ENCODE assay signal across 8 mouse cellular contexts in genomic region chr7:56019930-56020253, GRCm38 (mm10). TPM values are rescaled to one million over a fixed set of nuclear protein-coding genes. Genes with fewer than 3 reads are reported as not detected.
A peak's percentile ranks its signal among the peaks of the same experiment; 100 is the strongest.
DNase-seq lines count a peak whose midpoint lies in the region; ATAC-seq and TF ChIP-seq lines count a peak whose summit lies in the region.

Gene Nipa1 (minus strand): TSS chr7:56019954.

- H3K4me1 ChIP-seq in heart, postnatal 0 days (ENCODE audit: control insufficient read depth, insufficient read depth), result no peaks in the 10 kb centered on the region
- H3K4me1 ChIP-seq in liver, embryonic 12.5 days, result peaks cover 72% of the 10 kb centered on the region

- in situ Hi-C loops in Patski (cut with MboI; ENCODE audit: low pct_unique_long_range_greater_than_20kb), result no loop called here

- CTCF ChIA-PET in Patski (lab: Charles Lee), result interaction anchor here (0.9 to 1.0 kb wide), 3 partner anchors 9 to 52 kb away, joined by 3 to 4 read pairs (median 3); no protein-coding TSS in a partner anchor

- no peaks in the 10 kb centered on the region for H3K27me3 ChIP-seq in heart, postnatal 0 days (ENCODE audit: control insufficient read depth, insufficient read depth, low read length)
- H3K27me3 ChIP-seq in Patski, result no peaks in the 10 kb centered on the region
- H3K27me3 ChIP-seq in liver, embryonic 12.5 days (replicated peaks), result no peaks in the 10 kb centered on the region

- intact Hi-C loops in heart, postnatal 10 days (cut with DNase I), result no loop called here

- H3K4me3 ChIP-seq in heart, postnatal 0 days (ENCODE audit: low read depth, low read length), result peak within 1 kb of the TSS; percentile 85
- peak within 1 kb of the TSS; percentile 93 for H3K4me3 ChIP-seq in liver, embryonic 12.5 days

- POLR2A ChIA-PET in Patski (lab: Charles Lee), result no interaction called here

- H3K36me3 ChIP-seq in heart, postnatal 0 days (replicated peaks; ENCODE audit: control insufficient read depth, insufficient read depth, low read length), result no peaks in the 10 kb centered on the region
- H3K36me3 ChIP-seq in liver, embryonic 12.5 days, result no peaks in the 10 kb centered on the region

- DNase-seq in heart, postnatal 0 days (ENCODE audit: low spot score), result no peak
- DNase-seq in heart, postnatal 10 days, result no peak
- no peak for DNase-seq in Patski (ENCODE audit: low read depth, low spot score)
- DNase-seq in ovary, postnatal 36 days (ENCODE audit: low spot score), result no peak
- DNase-seq in urinary bladder, postnatal 4 days (ENCODE audit: low spot score in 2 of 2), result no peak
- DNase-seq in right cerebral cortex, postnatal 4 days, result no peak

- peak within 1 kb of the TSS; percentile 98 for H3K4me2 ChIP-seq in heart, postnatal 0 days (ENCODE audit: low read depth, low read length)
- peak within 1 kb of the TSS; percentile 91 for H3K4me2 ChIP-seq in liver, embryonic 12.5 days

- WGBS in heart, postnatal 0 days, result 38% methylated on average over 3 of the region's 3 CpGs
- WGBS in liver, embryonic 12.5 days (ENCODE audit: insufficient replicate concordance), result 42% methylated on average over 3 of the region's 3 CpGs

- ATAC-seq in heart, postnatal 0 days (ENCODE audit: insufficient read depth, low read depth), result no peak
- no peak for ATAC-seq in Patski
- no peak for ATAC-seq in hematopoietic stem cell, adult 5-6 weeks (replicated peaks in 1 of 2; ENCODE audit: insufficient read depth in 1 of 2, low FRiP score in 2 of 2, low TSS enrichment in 1 of 2, low read depth in 1 of 2, poor library complexity in 2 of 2, severe bottlenecking in 2 of 2)
- no peak for ATAC-seq in liver, embryonic 12.5 days

- H3K9me3 ChIP-seq in heart, postnatal 0 days (replicated peaks; ENCODE audit: control insufficient read depth, low read length), result no peaks in the 10 kb centered on the region
- H3K9me3 ChIP-seq in liver, embryonic 12.5 days (replicated peaks), result no peaks in the 10 kb centered on the region

- H3K27ac ChIP-seq in heart, postnatal 0 days (ENCODE audit: low read depth), result no peak within 1 kb of the TSS
- peak within 1 kb of the TSS; percentile 99 for H3K27ac ChIP-seq in liver, embryonic 12.5 days

- H3K9ac ChIP-seq in heart, postnatal 0 days (replicated peaks; ENCODE audit: low read depth, low read length), result peak within 1 kb of the TSS; percentile 72
- H3K9ac ChIP-seq in liver, embryonic 12.5 days, result peak within 1 kb of the TSS; percentile 97

- no peak for TF ChIP-seq CTCF in heart, postnatal 0 days (IDR thresholded peaks at IDR 0.05; ENCODE audit: low read depth)
- TF ChIP-seq CTCF in Patski (IDR thresholded peaks at IDR 0.05), result no peak

- TF ChIP-seq EP300 in heart, postnatal 0 days (IDR thresholded peaks at IDR 0.05; ENCODE audit: low read depth), result no peak

RNA-seq across cellular contexts. Expression of gene Nipa1, which starts in this region (rescaled TPM):
- total RNA-seq in heart, postnatal 0 days (2014; rRNA removed; ENCODE audit: low replicate concordance), result 1.5 and 2.5 TPM in 2 replicates
- 3.0 and 3.1 TPM in 2 replicates for polyA plus RNA-seq in heart, postnatal 0 days (2015; fragmentation: Nextera tagmentation; extraction: Ambion mirVana)
- 1 to 10 TPM; 4.3 TPM for total RNA-seq in heart, postnatal 10 days (2021)
- polyA plus RNA-seq in Patski (2021), result 14.9 TPM
- 4.7 and 11.0 TPM in 2 replicates for total RNA-seq in hematopoietic stem cell, adult 5-6 weeks (2017)
- polyA plus RNA-seq in liver, embryonic 12.5 days (2016; fragmentation: Nextera tagmentation; extraction: Ambion mirVana), result 17.7 and 20.6 TPM in 2 replicates
